Mouse (Mus musculus) spleen, adult 18-20 months (tissue): Measurements from ENCODE around the gene Cyp2d9.
"Not testable (repeated sequence)": the region's sequence is repeated elsewhere in the genome, so short reads cannot be mapped to it uniquely, and the experiment has no call there.

Experiments
- DNase-seq, 2 experiments: peaks; one replicate each; pipeline ENCODE4 v3.0.0; 2022; ENCODE audit warnings: mixed read lengths in 2 of 2

The Cyp2d9 gene

GRCm38 (mm10) chr15:82433137-82433536 is at the start of gene Cyp2d9:
Cyp2d9 (plus strand) TSS chr15:82433437.
- DNase-seq = no peak

GRCm38 (mm10) chr15:82385729-82386128 is 47.5 kb upstream of the Cyp2d9 start:
- no peak for DNase-seq

GRCm38 (mm10) chr15:82389916-82390315 is 43.3 kb upstream of the Cyp2d9 start:
- not testable (repeated sequence) for DNase-seq

- not testable (repeated sequence) for DNase-seq
Measured at GRCm38 (mm10) chr15:82393922-82394321, 39.3 kb upstream of the Cyp2d9 start, which contains the start of gene Cyp2d11. Cyp2d11 (minus strand) TSS chr15:82394022.

GRCm38 (mm10) chr15:82395955-82396354 is 37.3 kb upstream of the Cyp2d9 start:
- not testable (repeated sequence) for DNase-seq

GRCm38 (mm10) chr15:82401516-82401915 is 31.7 kb upstream of the Cyp2d9 start:
- no peak for DNase-seq

- no peak for DNase-seq
Measured at GRCm38 (mm10) chr15:82402106-82402505, 31.1 kb upstream of the Cyp2d9 start.

GRCm38 (mm10) chr15:82402741-82403140 is 30.5 kb upstream of the Cyp2d9 start:
- DNase-seq = no peak

GRCm38 (mm10) chr15:82403606-82404005 is 29.6 kb upstream of the Cyp2d9 start:
- no peak for DNase-seq

- no peak for DNase-seq
Measured at GRCm38 (mm10) chr15:82404163-82404562, 29.1 kb upstream of the Cyp2d9 start.

GRCm38 (mm10) chr15:82406981-82407380 is 26.3 kb upstream of the Cyp2d9 start, which contains the start of gene Cyp2d10:
Cyp2d10 (minus strand) TSS chr15:82407195.
- no peak for DNase-seq

GRCm38 (mm10) chr15:82407536-82407935 is 25.7 kb upstream of the Cyp2d9 start:
- DNase-seq = no peak

- peak; percentile 62 to 77 for DNase-seq
Measured at GRCm38 (mm10) chr15:82416797-82417789, 16.1 kb upstream of the Cyp2d9 start.

GRCm38 (mm10) chr15:82418616-82419015 is 14.6 kb upstream of the Cyp2d9 start:
- DNase-seq = no peak

GRCm38 (mm10) chr15:82422935-82423334 is 10.3 kb upstream of the Cyp2d9 start:
- DNase-seq = no peak

- DNase-seq = no peak
Measured at GRCm38 (mm10) chr15:82423471-82423870, 9.8 kb upstream of the Cyp2d9 start.

GRCm38 (mm10) chr15:82433621-82434020 is 384 bp downstream of the Cyp2d9 start:
- DNase-seq = no peak

- no peak for DNase-seq
Measured at GRCm38 (mm10) chr15:82434541-82434940, 1.3 kb downstream of the Cyp2d9 start.

- no peak for DNase-seq
Measured at GRCm38 (mm10) chr15:82435011-82435410, 1.8 kb downstream of the Cyp2d9 start.

GRCm38 (mm10) chr15:82435606-82436005 is 2.4 kb downstream of the Cyp2d9 start:
- DNase-seq = no peak

GRCm38 (mm10) chr15:82437975-82438617 is 4.9 kb downstream of the Cyp2d9 start:
- no peak for DNase-seq

- DNase-seq = no peak
Measured at GRCm38 (mm10) chr15:82443658-82444057, 10.4 kb downstream of the Cyp2d9 start.

GRCm38 (mm10) chr15:82445196-82445595 is 12.0 kb downstream of the Cyp2d9 start:
- DNase-seq = no peak

GRCm38 (mm10) chr15:82450045-82450444 is 16.8 kb downstream of the Cyp2d9 start:
- not testable (repeated sequence) for DNase-seq
